Mouse (Mus musculus) cortical plate, adult 2 months (tissue): ENCODE measurements around the gene Hist1h2ao. TPM values are rescaled to one million over a fixed set of nuclear protein-coding genes. Genes with fewer than 3 reads are reported as not detected.

Experiments used
- H3K27ac ChIP-seq: fragments of 200-500 bp; 2 replicates; pipeline ENCODE4 v1.5.1; 2012; ENCODE audit warnings: low read length, control low read depth, inconsistent platforms; ENCODE audit not compliant: insufficient read depth
- H3K4me1 ChIP-seq: fragments of 200-500 bp; 2 replicates; pipeline ENCODE4 v1.6.1; 2011; ENCODE audit warnings: low read length; ENCODE audit not compliant: control insufficient read depth, insufficient read depth
- H3K4me3 ChIP-seq: fragments of 200-500 bp; 2 replicates; pipeline ENCODE4 v1.5.1; 2011; ENCODE audit warnings: mild to moderate bottlenecking, low read length, control low read depth; ENCODE audit not compliant: insufficient read depth
- CTCF ChIP-seq: fragments of 200-500 bp; IDR thresholded peaks from 2 replicates; pipeline ENCODE4 v1.5.1; 2011; ENCODE audit warnings: mild to moderate bottlenecking, control low read depth, low read length; ENCODE audit not compliant: insufficient read depth; ENCODE audit errors: extremely low read depth
- POLR2A ChIP-seq: fragments of 200-500 bp; IDR thresholded peaks from 2 replicates; pipeline ENCODE4 v1.6.1; 2011; ENCODE audit warnings: mild to moderate bottlenecking, low read length, control low read depth; ENCODE audit not compliant: insufficient read depth; ENCODE audit errors: extremely low read depth
- polyA plus RNA-seq: library from polyadenylated mRNA; depleted of rRNA; stranded (reverse); fragments of >200 nt; gene quantifications from 2 replicates; pipeline ENCODE4 v1.2.3, GENCODE M21; 2012; rRNA removed

Gene Hist1h2ao
- polyA plus RNA-seq, 1 experiment, result not detected

GRCm38 (mm10) chr13:21855698-21856162, 45.5 kb downstream of the Hist1h2ao start:
- Histone ChIP-seq H3K4me1 (no peaks in the 10 kb centered on the region), H3K27ac (no peak overlapping the region), H3K4me3 (peak overlapping the region; percentile 72)
- no peak for TF ChIP-seq POLR2A
- no peak for TF ChIP-seq CTCF

Other genes starting within 250 kb of the Hist1h2ao start
- not detected in 2 replicates for gene Olfr1364, start 228.7 kb upstream of the Hist1h2ao start, polyA plus RNA-seq
- not detected in 2 replicates for gene Olfr1362, start 196.4 kb upstream of the Hist1h2ao start, polyA plus RNA-seq
- gene Olfr11, start 167.9 kb upstream of the Hist1h2ao start, polyA plus RNA-seq, result 0.06 TPM in 1 of 2 replicates, not detected in the other
- not detected in 2 replicates for gene Olfr1361, start 147.1 kb upstream of the Hist1h2ao start, polyA plus RNA-seq
- gene Olfr1360, start 133.1 kb upstream of the Hist1h2ao start, polyA plus RNA-seq, result not detected in 2 replicates
- gene Olfr1359, start 112.4 kb upstream of the Hist1h2ao start, polyA plus RNA-seq, result not detected in 2 replicates
- gene Hist1h2bl, start 94.3 kb upstream of the Hist1h2ao start, polyA plus RNA-seq, result 1.2 TPM in 1 of 2 replicates, not detected in the other
- gene Hist1h2ai, start 94.0 kb upstream of the Hist1h2ao start, polyA plus RNA-seq, result 1.5 and 1.7 TPM in 2 replicates
- gene Hist1h3h, start 92.8 kb upstream of the Hist1h2ao start, polyA plus RNA-seq, result 0.91 and 3.1 TPM in 2 replicates
- gene Hist1h2bm, start 88.4 kb upstream of the Hist1h2ao start, polyA plus RNA-seq, result 0.77 TPM in 1 of 2 replicates, not detected in the other
- 2.3 and 2.4 TPM in 2 replicates for gene Hist1h4j, start 75.4 kb upstream of the Hist1h2ao start, polyA plus RNA-seq
- 11.0 and 14.4 TPM in 2 replicates for gene Hist1h4k, start 60.0 kb upstream of the Hist1h2ao start, polyA plus RNA-seq
- gene Hist1h2ak, start 56.6 kb upstream of the Hist1h2ao start, polyA plus RNA-seq, result 0.70 and 1.7 TPM in 2 replicates
- gene Hist1h2bn, start 56.3 kb upstream of the Hist1h2ao start, polyA plus RNA-seq, result 2.0 and 2.7 TPM in 2 replicates
- gene Hist1h1b, start 29.8 kb upstream of the Hist1h2ao start, polyA plus RNA-seq, result 0.21 and 0.25 TPM in 2 replicates
- gene Hist1h3i, start 27.1 kb upstream of the Hist1h2ao start, polyA plus RNA-seq, result 1.3 and 3.1 TPM in 2 replicates
- not detected in 2 replicates for gene Hist1h2an, start 23.2 kb upstream of the Hist1h2ao start, polyA plus RNA-seq
- gene Hist1h2bp, start 23.0 kb upstream of the Hist1h2ao start, polyA plus RNA-seq, result 0.26 and 0.63 TPM in 2 replicates
- gene Hist1h2bq, start 268 bp upstream of the Hist1h2ao start, polyA plus RNA-seq, result 1.2 and 1.7 TPM in 2 replicates
- not detected in 2 replicates for gene Hist1h4m, start 1.3 kb downstream of the Hist1h2ao start, polyA plus RNA-seq
- 11.0 and 23.0 TPM in 2 replicates for gene Hist1h4n, start 21.7 kb downstream of the Hist1h2ao start, polyA plus RNA-seq
- gene Hist1h2ap, start 23.0 kb downstream of the Hist1h2ao start, polyA plus RNA-seq, result 2.4 and 3.5 TPM in 2 replicates
- gene Hist1h2br, start 23.3 kb downstream of the Hist1h2ao start, polyA plus RNA-seq, result 0.34 and 0.92 TPM in 2 replicates
- gene Zfp184, start 134.6 kb downstream of the Hist1h2ao start, polyA plus RNA-seq, result 2.2 and 2.3 TPM in 2 replicates
- gene Pom121l2, start 170.7 kb downstream of the Hist1h2ao start, polyA plus RNA-seq, result 0.04 TPM in 1 of 2 replicates, not detected in the other
- gene Prss16, start 199.3 kb downstream of the Hist1h2ao start, polyA plus RNA-seq, result 1.9 and 2.5 TPM in 2 replicates
- 0.75 TPM in 1 of 2 replicates, not detected in the other for gene Hist1h2ah, start 225.1 kb downstream of the Hist1h2ao start, polyA plus RNA-seq
- 0.50 and 0.64 TPM in 2 replicates for gene Hist1h2bk, start 225.4 kb downstream of the Hist1h2ao start, polyA plus RNA-seq
- 5.7 and 7.9 TPM in 2 replicates for gene Hist1h4i, start 230.9 kb downstream of the Hist1h2ao start, polyA plus RNA-seq
- gene Hist1h2ag, start 232.5 kb downstream of the Hist1h2ao start, polyA plus RNA-seq, result 0.63 and 1.1 TPM in 2 replicates
- gene Hist1h2bj, start 232.7 kb downstream of the Hist1h2ao start, polyA plus RNA-seq, result 0.64 and 0.69 TPM in 2 replicates